Mouse (Mus musculus) heart, embryonic 12.5 days (tissue): Measurements from ENCODE around the gene Acmsd. TPM values are rescaled to one million over a fixed set of nuclear protein-coding genes. Genes with fewer than 3 reads are reported as not detected.
A peak's percentile ranks its signal among the peaks of the same experiment; 100 is the strongest.

ENCODE experiments used
- ATAC-seq: fragments of 200-750 bp; cut with Nextera tagmentation; 2 replicates; pipeline ENCODE4 v1.8.0; 2017; ENCODE audit warnings: moderate TSS enrichment, moderate library complexity; ENCODE audit not compliant: insufficient number of reproducible peaks, low FRiP score
- H3K27ac ChIP-seq: fragments of 300-500 bp; sonication (generic); 2 replicates; pipeline ENCODE4 v1.5.1; 2016; ENCODE audit warnings: mild to moderate bottlenecking, moderate library complexity; ENCODE audit not compliant: poor library complexity, severe bottlenecking
- H3K27me3 ChIP-seq: fragments of 300-500 bp; sonication (generic); replicated peaks from 2 replicates; pipeline ENCODE4 v1.6.1; 2016; ENCODE audit warnings: mild to moderate bottlenecking, moderate library complexity
- H3K36me3 ChIP-seq: fragments of 300-500 bp; sonication (generic); 2 replicates; pipeline ENCODE4 v1.6.1; 2016; ENCODE audit warnings: mild to moderate bottlenecking, moderate library complexity
- H3K4me1 ChIP-seq: fragments of 300-500 bp; sonication (generic); replicated peaks from 2 replicates; pipeline ENCODE4 v1.6.1; 2016; ENCODE audit warnings: mild to moderate bottlenecking
- H3K4me2 ChIP-seq: fragments of 300-500 bp; sonication (generic); 2 replicates; pipeline ENCODE4 v1.6.1; 2016; ENCODE audit warnings: mild to moderate bottlenecking, moderate library complexity
- H3K4me3 ChIP-seq: fragments of 300-500 bp; sonication (generic); 2 replicates; pipeline ENCODE4 v1.5.1; 2016; ENCODE audit warnings: mild to moderate bottlenecking
- H3K9ac ChIP-seq: fragments of 300-500 bp; sonication (generic); 2 replicates; pipeline ENCODE4 v1.6.1; 2016; ENCODE audit warnings: mild to moderate bottlenecking, moderate library complexity
- H3K9me3 ChIP-seq: fragments of 300-500 bp; sonication (generic); replicated peaks from 2 replicates; pipeline ENCODE4 v1.6.1; 2016; ENCODE audit warnings: mild to moderate bottlenecking, moderate library complexity
- WGBS: fragments of 180-500 bp; shearing (Covaris S2); methylation state at CpG from one replicate; pipeline ENCODE4 v1.1.7; 2016; 5-methylcytosine and 5-hydroxymethylcytosine counted together
- polyA plus RNA-seq: library from polyadenylated mRNA; unstranded; fragments of >200 nt; fragmentation: Nextera tagmentation; extraction: Ambion mirVana; gene quantifications from 2 replicates; pipeline ENCODE4 v1.2.1, GENCODE M21; 2016

Gene Acmsd
- polyA plus RNA-seq, 1 experiment from 2014 or later = 0.42 TPM

DNA sequence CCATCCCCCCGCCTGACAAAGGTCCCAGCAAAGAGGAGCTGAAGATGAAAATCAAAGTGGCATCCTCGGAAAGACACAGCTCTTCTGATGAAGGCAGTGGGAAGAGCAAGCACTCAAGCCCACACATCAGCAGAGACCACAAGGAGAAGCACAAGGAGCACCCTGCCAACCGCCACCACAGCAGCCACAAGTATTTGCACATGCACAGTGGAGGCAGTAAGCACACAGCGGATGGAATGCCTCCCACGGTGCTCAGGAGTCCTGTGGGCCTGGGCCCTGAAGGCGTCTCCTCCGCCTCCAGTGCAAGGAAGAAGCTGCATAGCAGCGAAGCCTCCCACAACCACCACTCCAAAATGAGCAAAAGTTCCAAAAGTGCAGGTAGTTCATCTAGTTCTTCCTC is 73.7 kb downstream of the Acmsd start:
- Histone ChIP-seq H3K9ac (no peak overlapping the region), H3K27ac (no peak overlapping the region), H3K9me3 (no peaks in the 10 kb centered on the region), H3K4me1 (peaks cover 6% of the 10 kb centered on the region), H3K27me3 (no peaks in the 10 kb centered on the region), H3K4me3 (no peak overlapping the region), H3K4me2 (no peak overlapping the region), H3K36me3 (peaks cover 48% of the 10 kb centered on the region)
- ATAC-seq = no peak
- WGBS = 86% methylated on average over 8 of the region's 8 CpGs

- WGBS = 94% methylated on average over 7 of the region's 7 CpGs
Measured at GRCm38 (mm10) chr1:127808671-127809070, 79.5 kb downstream of the Acmsd start.

GRCm38 (mm10) chr1:127812929-127813328 is 83.7 kb downstream of the Acmsd start:
- Histone ChIP-seq H3K27ac (no peak overlapping the region), H3K4me2 (peak overlapping the region; percentile 29), H3K9me3 (no peaks in the 10 kb centered on the region), H3K27me3 (no peaks in the 10 kb centered on the region), H3K36me3 (no peaks in the 10 kb centered on the region), H3K9ac (no peak overlapping the region), H3K4me1 (peaks cover 14% of the 10 kb centered on the region), H3K4me3 (no peak overlapping the region)
- no peak for ATAC-seq
- 33% methylated on average over 7 of the region's 7 CpGs for WGBS

More at GRCm38 (mm10) chr1:127808671-127809070, 79.5 kb downstream of the Acmsd start:
- peaks cover 13% of the 10 kb centered on the region for H3K36me3 ChIP-seq
- H3K27ac ChIP-seq = no peak overlapping the region
- H3K9me3 ChIP-seq = no peaks in the 10 kb centered on the region
- H3K9ac ChIP-seq = no peak overlapping the region
- no peak for ATAC-seq
- H3K27me3 ChIP-seq = no peaks in the 10 kb centered on the region
- no peak overlapping the region for H3K4me2 ChIP-seq
- H3K4me3 ChIP-seq = no peak overlapping the region
- H3K4me1 ChIP-seq = peaks cover 10% of the 10 kb centered on the region

DNA sequence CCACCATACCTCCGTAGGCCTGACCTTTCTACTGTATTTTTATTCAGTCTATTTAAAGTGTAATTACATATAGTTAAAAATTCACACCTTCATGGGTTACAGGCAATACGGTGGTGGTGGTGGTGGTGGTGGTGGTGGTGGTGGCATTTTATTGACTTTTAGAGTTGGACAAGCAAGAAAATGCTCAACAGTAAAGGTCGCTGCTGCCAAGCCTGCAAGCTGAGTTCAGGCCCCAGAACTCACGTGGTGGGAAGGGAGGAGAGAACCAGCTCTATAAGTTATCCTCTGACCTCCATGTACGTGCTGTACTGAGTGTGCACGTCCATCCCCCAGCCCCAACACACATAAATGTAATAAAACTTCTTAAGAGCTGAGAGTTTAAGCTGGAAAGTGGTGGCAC is 87.2 kb downstream of the Acmsd start:
- Histone ChIP-seq H3K36me3 (no peaks in the 10 kb centered on the region), H3K27me3 (no peaks in the 10 kb centered on the region), H3K4me1 (peaks cover 14% of the 10 kb centered on the region), H3K27ac (no peak overlapping the region), H3K9me3 (no peaks in the 10 kb centered on the region), H3K4me2 (no peak overlapping the region), H3K9ac (no peak overlapping the region), H3K4me3 (no peak overlapping the region)
- WGBS = 80% methylated on average over 6 of the region's 6 CpGs
- ATAC-seq = no peak

Other genes with a start within 250 kb of the Acmsd start
- 29.3 and 35.0 TPM in 2 replicates for gene Tmem163, start 49.9 kb upstream of the Acmsd start, polyA plus RNA-seq
- gene Ccnt2, start 44.8 kb downstream of the Acmsd start, polyA plus RNA-seq = 65.4 and 70.9 TPM in 2 replicates
- not detected in 2 replicates for gene Map3k19, start 125.6 kb downstream of the Acmsd start, polyA plus RNA-seq
- 28.4 and 28.7 TPM in 2 replicates for gene Rab3gap1, start 139.4 kb downstream of the Acmsd start, polyA plus RNA-seq